Mouse (Mus musculus) kidney, adult 2 months (tissue): ENCODE measurements around the gene Sufu.

Source experiments
- CTCF ChIP-seq: fragments of 200-500 bp; conservative IDR thresholded peaks from 2 replicates; pipeline ENCODE4 v1.5.1; 2011; ENCODE audit warnings: low read depth, mild to moderate bottlenecking, control low read depth, low read length, moderate library complexity, mixed read lengths; ENCODE audit not compliant: insufficient read depth, insufficient read length
- POLR2A ChIP-seq: fragments of 200-500 bp; IDR thresholded peaks from one replicate; pipeline ENCODE4 v1.6.1; 2011; ENCODE audit warnings: low read depth, low read length, control low read depth

DNA sequence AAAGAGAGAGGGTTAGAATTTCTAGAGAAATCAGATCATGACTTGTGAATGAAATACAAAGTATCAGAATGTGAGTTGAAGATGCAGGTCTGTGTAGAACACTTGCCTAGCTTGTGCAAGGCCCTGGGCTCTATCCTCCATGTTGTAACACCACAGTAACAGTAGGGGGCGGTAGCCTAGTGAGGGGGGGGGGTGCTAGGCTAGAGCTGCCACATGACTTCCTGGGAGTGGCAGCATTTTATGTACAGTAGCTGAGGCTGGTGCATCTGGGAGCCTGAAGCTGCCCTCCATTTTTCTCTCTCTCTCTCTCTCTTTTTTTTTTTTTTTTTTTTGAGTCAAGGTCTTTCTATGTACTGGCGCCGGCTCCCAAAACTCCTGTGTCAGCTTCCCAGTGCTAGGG, 114.1 kb downstream of the Sufu start:
- peak; percentile 64 for TF ChIP-seq CTCF
- TF ChIP-seq POLR2A: no peak
